Mouse (Mus musculus) lung, postnatal 4 days (tissue): ENCODE measurements around the gene Plekhm3.

ENCODE experiments used
- DNase-seq, 2 experiments: peaks; one replicate each; pipeline ENCODE4 v3.0.0; 2021

Gene Plekhm3

DNA sequence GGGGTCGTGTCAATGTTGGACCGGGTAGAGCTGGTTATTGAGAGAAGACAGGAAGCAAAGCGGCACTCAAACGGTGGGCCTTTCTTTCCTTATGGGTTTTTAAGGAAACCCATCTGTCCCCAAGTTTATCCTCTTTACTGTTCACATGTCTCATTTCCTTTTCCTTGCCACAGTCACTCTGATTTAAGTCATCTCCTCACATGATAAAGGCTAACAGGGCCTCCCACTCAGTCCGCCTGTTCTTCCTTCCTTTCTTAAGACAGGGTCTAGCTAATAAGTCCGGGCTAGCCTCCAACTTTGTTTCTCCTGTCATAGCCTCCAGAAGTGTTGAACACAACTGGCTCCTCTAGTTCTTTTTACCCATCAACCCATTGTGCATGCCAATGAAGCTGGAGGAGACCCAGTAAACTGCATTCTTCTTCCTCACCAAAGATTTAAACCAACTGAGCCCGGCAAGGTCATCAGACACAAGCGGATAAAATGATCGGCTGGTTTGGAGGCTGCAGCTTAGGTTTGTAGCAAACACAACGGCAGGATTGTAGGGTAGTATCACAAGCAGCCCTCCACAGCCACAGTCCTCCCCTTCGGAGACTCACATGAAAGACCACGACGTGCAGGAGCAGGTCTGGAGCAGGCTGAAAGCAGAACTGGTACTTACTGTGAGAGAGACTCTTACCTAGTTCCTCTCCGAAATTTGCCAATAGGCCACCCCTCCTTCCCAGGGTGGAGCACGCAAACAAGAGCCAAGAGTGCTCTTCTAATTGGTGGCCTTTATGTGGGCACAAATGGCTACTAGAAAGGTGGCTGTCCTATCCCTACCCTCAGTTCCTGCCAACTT lies 29.0 kb downstream of the Plekhm3 start:
- DNase-seq: peak; percentile 41 to 49

DNA sequence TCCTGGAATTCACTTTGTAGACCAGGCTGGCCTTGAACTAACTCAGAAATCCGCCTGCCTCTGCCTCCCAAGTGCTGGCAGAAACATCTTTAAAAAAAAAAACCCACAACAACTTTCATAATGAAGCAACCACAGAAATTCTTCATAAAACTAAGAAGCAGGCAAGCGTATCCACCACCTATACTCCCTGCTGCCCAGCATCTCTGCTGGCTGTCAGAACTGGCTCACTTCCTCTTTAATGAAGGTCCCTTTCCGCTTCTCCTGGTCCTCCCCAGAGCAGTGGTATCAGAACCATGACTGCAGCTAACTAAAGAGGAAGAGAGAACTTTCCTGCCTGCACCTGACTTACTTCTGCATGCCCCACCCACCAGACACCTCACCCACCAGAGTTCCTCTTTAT lies 31.0 kb downstream of the Plekhm3 start:
- peak; percentile 39 to 49 for DNase-seq

DNA sequence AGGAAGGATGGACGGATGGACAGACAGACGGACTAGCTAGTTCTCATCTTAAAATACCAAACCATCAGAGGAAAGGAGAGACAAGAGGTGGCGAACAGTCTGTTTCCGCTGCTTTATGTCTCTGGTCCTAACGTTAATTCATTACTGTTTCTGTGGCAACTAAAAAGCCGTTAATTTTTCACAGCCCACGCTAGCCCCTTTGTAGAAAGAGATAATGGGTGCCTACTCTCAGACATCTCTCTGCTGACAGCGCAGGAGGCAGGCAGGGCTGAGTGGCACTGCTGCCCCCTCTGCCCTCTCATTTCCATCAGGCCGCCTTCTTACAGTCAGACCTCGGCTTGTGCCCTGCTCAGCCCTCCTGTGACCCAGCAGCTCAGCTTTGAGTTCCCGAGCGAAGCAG lies 32.3 kb downstream of the Plekhm3 start:
- DNase-seq: no peak

DNA sequence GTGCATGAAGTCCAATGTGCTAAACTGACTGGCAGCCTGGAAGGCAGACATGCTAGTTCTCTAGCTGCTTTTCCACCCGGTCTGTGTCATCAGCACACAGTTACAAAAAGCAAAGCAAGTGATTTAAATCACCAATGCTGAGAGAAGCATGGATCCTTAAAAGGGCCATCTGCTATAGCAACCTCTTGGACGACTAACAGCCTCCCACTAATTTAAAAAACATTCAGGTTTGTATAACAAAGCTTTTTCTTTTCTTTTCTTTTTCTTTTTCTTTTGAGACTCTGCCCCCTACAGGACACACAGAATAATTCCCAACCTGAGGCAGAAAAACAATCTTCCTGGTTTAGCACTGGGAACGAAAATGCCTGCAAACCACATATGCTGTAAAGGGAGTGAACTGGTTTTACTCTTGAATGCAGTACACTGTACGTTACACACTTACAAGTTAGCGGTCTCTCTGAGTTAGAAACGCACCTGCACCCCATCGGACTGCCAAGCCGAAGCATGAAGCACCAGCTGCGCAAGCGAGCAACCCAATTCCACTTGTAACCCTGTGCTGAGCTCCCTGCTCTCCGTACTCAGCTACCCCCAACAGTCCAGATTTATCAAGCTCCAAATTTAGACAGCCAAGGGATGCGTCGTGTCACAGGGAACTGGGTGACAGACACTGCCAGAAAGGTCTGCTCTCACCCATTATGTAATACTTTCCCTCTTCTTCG lies 37.7 kb downstream of the Plekhm3 start:
- DNase-seq: peak in 1 of 2 experiments; percentile 22

DNA sequence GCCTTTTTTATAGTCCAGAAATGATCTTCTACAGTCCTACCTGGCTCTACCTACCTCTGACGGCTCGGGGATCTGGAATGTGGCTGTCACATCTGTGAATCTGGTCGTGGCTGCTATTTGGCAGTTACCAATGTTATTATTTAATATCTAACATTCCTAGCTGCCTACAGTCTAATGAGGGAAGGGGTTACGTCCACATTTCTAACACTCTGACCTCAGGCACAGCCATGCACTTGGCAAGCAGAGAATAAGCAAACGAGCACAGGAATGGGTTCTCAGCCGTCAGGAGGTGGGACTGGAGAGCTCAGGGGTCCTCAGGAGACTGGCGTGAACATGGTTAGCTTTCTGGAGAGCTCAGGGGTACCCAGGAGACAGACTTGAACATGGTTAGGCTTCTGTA lies 38.7 kb downstream of the Plekhm3 start:
- no peak for DNase-seq

DNA sequence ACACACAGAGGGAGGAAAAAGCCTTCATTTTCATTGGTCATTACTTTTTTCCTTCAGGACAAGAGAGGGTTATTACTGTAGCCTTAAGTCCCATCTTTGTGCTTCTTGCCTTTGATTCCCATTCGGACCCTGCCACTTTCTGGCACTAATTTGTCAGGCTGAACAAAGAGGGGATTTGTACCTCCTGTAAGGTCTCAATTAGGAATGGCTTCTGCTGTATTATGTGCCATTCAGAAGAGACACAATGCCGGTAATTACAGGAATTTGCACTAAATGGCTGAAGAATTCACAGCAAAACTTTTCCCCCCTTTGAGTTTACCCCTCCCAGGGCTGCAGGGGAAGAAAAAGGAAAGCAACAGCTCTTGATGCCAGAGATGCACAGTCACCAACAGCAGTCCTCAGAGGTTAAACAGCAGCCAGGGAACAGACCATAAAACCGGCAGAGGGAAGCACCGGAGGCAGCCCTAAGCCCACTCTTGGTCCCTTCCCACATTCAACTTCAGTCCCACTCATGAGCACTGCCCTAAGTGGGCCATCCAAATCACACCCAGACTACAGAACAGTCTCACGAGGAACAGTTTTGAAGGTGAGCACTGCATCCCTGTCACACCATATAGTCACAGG lies 39.6 kb downstream of the Plekhm3 start:
- no peak for DNase-seq

DNA sequence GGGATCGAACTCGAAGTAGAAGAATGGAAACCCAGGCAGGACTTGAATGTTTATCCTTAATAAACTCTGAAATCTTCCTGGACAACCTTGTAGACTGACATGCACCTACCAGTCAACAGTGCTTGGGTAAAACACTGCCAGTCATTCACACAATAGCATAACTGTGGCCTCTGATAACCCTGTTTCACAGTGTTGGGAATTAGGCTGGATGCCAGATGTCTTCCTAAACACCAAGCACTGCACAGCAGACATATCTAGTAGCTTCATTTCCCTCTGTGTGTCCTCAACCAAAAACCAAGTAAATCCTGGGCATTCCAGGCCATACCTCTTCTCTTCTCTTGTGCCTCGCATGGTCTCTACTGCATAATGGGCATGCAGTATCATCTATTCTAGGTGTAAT lies 42.3 kb downstream of the Plekhm3 start:
- DNase-seq: no peak

DNA sequence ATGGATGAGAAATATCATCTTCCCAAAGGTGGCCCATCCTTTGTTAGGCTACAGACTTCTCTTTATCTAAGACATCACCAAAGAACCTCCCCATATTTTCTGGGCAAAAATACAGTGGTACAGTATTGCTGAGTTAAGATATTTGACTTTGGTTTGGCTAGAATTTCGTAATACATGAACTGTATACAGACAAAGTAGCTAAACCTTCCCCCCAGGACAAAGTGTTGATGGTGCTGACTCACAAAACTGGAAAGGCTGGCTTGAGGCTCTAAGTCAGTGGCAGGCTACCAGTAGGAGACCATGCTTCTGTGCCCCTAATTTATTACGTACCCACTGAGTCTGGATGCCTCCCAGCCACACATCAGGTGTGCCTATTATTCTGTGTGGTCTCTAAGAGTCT lies 48.9 kb downstream of the Plekhm3 start:
- DNase-seq: no peak

DNA sequence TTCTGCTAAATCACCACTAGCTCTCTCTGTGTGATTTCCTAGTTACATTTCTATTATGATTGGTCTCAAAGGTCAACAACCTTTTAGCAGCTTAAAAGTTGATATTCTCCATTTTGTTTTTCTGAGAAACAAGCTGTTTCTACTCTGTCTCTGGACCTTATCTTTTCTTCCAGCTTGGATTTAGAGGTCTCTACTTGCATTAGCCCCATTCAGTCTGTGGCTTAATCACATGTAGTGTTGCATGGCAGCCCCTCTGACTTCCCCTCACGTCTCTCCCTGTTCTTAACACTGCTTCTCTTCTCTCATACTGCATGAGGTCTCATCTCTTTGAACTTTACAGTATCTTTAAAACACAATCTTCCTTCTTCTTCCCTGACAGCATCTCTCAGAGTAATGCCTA lies 50.4 kb downstream of the Plekhm3 start:
- no peak for DNase-seq

DNA sequence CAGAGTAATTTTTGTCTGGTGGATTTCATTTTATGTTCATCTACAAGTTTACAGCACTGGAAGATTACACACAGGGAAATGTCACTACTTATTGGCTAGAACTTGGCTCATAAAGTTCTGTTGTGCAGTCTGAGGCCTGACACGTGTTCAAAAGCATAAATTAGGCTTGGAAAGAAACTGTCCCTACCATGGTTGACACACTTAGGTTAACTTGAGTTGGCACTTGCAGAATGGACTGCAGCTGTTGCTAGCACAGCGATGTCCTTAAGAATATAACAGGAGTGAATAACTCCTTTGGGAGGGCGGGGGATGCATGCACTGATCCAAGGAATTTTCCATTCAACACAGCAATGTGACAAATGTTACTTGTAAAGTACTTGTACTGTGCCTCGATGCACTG lies 53.2 kb downstream of the Plekhm3 start:
- DNase-seq: no peak

DNA sequence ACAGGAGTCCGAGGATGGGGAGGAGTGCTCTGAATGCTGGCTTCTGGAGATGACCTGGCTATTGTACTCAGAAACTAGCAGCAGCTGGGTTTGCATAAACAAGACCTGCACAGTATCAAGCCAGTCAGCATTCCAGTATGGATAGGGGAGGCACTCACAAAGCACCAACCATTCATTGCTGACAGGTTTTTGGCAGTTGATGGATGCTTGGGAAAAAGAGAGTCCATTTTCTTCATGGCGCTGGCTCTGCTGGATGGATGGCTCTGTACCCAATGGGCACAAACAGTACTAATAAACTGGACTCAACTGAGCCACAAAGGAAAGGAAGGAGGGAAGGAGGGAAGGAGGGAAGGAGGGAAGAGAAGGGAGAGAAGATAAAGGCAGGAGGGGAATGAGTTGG lies 53.8 kb downstream of the Plekhm3 start:
- no peak for DNase-seq

DNA sequence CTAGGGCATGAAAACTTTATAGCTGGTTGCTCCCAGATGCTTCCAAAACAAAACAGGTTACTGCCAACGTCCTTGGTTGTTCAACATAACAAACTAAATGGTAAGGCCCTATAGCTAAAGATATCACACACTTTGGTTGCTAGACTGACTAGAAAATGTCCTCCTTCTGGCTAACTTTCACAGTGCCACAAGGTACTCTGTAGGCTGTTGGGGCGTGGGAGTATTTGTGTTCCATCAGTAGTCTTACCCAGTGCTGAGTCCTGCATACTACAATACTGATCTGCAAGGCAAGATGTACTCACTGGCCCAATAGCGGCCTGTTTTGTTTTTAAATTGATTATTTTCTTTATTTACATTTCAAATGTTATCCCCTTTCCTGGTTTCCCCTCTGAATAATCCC lies 56.9 kb downstream of the Plekhm3 start:
- no peak for DNase-seq

DNA sequence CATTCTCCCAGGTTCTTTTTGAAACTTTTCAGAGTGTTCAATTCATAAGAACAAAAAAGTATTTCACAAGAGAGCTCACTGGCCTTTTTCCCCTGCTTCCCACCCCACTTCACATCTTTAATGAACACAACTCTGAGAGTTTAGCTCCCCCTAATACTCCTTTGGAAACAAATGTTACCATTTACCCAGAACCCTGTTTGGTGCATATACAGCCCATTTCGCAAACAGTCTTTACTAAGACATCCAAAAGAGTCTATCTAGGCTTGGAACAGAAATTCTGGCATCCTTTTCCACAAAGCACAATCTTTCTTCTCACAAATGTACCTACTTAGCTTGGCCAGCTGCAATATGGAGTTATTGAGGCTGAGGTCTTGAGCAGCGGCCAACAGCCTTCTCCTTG lies 59.1 kb downstream of the Plekhm3 start:
- no peak for DNase-seq

DNA sequence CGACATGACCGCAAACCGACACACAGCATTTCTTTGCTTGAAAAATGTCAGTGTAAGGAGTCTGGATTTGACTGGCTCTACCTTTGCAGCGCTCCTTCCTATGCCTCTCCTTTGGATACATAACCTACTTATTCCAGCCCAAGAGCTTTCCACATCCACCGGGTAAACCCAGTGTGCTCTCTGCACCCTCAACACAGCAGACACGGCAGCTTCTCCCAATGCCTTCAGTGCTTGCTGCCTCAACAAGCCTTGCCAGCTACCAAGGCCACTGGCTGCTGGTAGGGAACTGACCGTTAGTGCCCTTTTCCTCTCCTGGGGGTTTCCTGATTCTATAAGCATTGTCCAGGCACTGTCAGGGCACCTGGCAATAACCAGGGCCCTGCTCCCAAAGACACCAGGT lies 62.8 kb downstream of the Plekhm3 start:
- no peak for DNase-seq

DNA sequence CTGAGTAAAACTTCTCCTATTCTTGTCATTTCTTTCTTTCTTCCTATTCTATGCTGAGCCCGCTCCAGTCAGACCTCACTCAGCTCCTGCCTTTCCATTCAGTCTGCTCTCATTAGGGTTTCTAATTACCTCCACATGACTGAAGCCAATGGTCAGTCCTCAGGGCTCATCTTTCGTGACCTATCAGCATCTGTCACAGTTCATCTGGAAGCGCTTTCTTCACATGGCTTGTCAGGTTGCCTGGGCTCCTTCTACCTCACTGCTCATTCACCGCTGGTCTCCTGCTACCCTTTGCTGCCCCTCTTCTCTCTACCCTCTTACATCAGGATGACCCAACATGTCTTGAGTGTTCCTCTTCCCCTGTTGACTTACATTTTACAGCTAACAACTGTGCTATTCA lies 65.3 kb downstream of the Plekhm3 start:
- no peak for DNase-seq

DNA sequence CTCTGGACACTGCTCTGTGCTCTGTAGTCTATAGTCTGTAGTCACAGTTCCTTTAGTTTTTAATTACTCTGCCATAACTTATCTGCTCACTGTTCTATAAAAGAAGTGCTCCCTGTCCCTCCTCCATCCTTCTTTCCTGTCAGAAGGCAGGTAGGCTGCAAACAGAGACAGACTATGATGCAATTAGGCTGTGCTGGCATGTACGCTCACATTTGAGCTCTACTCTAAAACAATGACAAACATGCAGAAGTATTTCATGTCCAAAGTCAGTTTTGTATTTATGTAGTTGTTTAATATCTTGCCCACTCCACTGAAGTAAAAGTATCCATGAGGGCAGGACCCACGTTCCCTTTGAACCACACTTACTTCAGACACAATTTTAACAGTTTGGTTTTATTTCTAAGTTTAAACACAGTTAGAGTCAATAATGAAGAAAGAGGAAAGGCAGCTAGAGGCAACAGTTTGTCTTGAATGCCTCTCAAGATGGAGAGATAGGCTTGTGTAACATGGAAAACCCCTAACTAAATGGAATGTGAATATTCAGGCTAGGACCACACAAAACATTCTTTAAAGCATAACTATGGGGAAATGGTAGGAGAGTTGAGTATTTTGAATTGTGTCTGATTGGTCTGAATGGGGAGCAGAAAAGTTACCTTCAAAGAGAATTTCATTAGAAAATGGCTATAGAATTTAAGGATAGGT lies 69.0 kb downstream of the Plekhm3 start:
- no peak for DNase-seq

DNA sequence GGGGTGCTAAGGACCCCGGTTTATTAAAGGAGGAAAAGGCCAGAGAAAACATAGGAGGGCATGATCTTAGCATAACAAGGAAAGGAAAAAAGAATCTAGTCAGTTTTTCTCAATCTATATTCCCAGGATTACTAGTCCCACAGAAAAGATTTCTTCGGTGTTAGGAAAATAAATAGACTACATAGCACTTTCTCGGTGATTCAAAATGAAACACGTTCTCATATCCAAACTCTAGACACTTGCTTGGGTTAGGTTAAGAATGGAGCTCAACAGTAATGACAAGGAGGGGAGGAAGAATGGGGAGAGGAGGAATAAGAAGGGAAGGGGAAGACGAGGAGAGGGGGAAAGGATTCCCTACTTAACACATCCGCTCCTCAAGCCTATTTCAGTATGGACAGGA lies 69.9 kb downstream of the Plekhm3 start:
- DNase-seq: no peak

DNA sequence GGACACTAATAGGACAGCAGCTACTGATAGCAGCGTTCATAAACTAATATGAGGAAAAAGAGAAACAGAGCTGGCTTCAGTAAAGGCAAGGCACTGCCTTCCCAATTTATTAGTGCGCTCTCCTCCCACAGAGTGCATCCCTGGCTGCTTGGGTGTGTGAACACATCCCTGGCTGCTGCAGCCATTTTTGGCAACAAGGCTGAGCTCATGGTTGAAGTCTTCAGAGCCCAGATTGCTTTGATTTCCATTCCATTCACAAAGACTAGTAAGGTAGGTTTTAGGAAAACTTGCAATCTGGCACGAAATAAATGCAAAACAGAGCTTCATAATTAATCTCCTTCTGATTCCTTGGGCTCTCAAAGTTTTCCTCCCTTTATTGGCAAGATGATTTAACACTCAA lies 71.3 kb downstream of the Plekhm3 start:
- DNase-seq: no peak

DNA sequence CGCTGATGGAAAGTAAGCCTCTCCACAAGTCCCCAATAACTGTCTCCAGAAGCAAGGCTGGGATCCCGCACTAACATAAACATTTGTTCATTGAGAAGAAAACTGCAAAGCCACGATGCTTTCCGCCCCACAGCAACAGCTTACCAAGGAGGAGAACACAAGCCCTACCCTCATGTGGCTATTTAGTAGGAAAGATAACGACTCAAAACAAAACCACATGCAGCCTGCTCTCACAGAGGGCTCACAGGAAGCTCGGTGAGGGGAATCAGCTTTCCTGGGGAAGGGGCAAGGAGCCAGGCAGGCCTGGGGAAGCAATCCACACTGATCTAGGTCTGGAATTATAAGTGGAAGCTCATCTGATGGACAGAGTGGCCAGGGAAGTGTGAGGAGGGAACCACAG lies 72.6 kb downstream of the Plekhm3 start:
- DNase-seq: no peak

DNA sequence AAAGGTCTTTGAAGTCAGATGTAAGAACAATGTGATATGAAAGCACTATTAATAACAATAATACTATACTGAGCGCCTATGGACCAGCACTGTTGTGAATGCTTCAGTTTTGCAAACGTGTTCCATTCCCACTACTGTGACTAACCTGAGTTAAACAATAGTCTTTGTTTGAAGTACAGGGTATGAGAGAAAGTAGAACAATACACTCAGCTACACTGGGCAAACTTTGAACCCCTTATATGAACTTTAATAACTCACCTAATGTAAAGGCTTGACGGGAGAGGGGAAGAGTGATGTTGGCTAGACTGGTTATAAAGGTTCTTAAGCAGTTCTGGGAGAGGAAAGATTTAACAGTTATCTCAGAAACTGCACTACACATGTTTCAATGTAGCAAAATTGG lies 76.0 kb downstream of the Plekhm3 start:
- DNase-seq: no peak

DNA sequence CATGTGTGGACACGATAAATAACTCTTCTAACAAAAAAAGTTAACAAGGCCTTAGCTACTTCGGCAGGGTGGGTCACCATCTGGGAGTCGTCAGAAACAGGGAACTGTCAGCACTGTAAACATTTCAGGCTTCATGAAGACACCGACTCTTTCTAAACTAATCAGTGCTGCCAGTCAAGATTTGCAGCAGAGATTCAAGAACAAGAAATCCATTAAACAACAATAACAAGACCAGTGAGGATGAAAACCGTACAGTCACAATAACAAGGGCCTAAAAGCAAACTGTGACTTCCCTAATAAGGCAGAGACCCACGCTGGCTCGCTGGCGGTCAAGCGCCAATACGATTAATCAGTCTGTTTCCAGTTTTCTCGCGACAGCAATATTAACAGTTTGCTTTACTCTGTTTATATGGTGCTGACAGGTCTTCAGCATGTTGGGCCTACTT lies 77.8 kb downstream of the Plekhm3 start:
- peak; percentile 26 to 55 for DNase-seq

DNA sequence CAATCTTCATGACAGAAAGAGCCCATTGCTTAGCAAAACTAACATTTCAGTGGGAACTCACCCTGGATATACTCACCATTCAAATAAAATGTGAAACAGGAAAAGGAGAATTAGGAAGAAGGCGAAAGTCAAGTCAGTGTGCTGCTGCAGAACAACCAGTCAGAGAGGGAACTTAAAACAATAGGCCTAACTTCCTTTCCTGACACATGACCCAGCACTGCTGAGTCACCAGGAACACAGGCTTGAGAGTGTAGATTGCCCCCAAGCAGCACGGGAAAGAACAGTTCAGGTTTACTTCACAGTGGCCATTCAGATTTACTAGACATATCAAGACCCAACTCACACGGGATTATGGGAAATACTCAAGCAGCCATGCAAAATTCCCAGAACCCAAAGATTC lies 80.3 kb downstream of the Plekhm3 start:
- peak in 1 of 2 experiments; percentile 28 for DNase-seq

DNA sequence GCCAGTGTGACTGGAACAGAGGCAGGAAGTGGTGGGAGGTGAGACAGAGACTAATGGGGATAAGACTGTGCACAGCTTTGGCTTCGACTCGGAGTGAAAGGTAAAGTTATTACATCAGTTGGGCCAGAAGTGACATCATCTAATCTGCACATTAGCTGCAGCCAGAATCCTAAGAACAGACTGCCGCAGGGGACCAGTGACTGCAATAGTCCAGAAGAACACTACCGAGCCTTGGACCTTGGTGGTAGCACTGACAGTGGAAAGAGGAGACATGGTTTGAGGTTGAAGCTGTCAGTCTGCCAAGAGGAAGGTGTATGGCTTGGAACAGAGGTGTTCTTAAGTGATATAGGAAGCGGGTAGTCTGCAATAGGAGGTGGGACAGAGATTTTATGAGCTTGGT lies 80.9 kb downstream of the Plekhm3 start:
- no peak for DNase-seq
